Mouse (Mus musculus): ENCODE measurements at regions not wholly inside any gene's neighbourhood (a gene's known extent, or its start where the extent isn't known, plus 50 kb on each side); places are given as distances from the start of the nearest gene placed in this dataset.
A peak's percentile ranks its signal among the peaks of the same experiment; 100 is the strongest.

DNA sequence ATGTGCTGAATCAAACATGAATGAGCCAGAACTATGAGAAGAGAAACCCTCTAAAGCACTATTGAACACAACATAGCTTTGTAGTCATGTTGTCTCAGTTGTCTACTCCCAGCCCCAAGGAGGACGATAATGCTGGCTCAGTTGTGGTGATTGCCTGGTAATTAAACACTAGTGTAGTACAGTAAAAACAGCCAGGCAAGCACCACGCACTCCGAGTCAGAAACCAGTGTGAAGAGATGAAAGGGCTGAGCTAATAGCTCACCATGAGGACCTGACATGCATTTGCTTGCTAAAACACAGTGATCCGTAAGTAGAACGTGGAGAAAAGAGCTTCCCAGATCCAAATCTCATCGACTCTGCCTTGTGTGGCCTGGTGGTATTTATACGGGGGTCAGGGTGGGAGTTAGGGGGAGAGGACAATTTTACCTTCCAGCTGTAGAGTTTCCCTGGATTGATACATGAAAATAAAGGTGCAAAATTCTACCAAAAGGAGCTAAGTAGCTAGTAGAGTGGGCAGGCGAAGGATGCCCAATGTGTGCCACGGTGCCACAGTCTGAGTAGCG, 80.0 kb upstream of the Otx2 start:
- no peak for DNase-seq (ENCODE audit: low read depth)

DNA sequence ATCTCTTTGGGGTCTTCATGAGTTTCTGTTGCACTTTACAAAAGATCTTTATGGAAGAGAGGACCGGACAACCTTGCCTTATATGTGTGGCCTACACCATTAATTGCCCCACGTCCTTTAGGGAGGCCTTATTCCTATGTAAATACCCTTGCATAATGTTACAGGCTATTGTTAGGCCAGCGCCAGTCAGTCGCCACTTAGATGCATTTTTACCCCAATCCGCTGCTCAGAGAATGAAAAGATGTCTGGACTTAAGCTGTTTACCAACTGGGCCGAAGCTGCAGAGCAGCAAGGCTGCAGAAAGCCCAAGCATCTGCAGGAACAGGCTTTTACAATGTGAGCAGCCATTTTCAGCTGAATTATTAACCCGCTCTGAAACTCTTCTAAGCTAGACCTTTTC, 79.5 kb upstream of the Otx2 start:
- no peak for DNase-seq (ENCODE audit: low read depth)

DNA sequence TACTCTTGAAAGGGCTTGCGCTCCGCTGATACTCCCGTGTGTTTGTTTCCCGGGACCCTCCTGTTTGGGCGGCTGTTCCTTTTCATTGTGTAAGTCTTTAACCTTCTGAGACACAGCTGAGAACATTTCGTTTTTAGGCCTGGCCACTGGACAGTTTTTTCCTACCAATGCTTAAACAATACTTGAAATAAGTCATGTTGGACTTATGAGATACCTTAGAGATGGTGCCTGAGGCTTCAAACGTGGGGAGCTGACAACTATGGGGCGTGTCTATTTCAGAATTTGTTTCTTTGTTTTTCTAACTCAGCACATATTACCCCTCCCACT, 78.9 kb upstream of the Otx2 start:
- DNase-seq (ENCODE audit: low read depth), result no peak

DNA sequence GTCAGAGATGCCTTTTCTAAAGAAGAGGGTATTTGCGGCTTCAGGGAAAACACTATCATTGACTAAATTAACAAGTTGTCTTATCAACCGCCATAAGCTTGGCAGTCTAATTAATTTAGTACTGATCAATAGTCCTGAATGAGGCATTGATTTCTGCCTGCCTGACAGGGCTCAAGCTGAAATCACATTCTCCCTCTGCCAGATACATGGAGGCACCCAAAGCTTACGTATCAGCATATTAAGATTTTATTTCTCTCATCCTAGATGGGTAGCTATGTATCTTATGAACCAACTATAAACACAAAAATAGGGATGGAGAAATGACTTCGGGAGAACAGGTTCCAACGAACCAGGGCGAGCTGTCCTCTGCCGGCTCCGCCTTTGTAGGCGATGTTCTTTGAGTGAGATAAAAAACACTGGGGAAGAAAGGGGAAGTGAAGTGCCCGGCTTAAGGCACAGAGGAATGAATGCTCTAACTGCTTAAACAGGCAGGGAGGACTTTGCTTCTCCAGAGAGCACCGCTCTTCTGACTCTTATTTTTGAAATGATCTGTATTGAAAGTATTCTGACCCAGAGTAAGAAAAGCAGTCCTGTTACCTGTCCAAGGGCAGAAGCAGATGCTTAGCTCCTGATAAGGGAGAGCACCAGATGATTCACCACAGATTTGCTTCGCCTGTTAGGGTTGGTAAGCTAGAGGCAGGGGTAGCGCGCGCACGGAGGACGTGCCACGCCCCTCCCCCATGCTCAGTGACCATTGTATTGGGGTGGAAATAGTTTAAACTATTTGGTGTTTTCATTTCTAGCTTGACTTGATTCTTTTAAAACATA, 78.3 kb upstream of the Otx2 start:
- DNase-seq (ENCODE audit: low read depth), result no peak

DNA sequence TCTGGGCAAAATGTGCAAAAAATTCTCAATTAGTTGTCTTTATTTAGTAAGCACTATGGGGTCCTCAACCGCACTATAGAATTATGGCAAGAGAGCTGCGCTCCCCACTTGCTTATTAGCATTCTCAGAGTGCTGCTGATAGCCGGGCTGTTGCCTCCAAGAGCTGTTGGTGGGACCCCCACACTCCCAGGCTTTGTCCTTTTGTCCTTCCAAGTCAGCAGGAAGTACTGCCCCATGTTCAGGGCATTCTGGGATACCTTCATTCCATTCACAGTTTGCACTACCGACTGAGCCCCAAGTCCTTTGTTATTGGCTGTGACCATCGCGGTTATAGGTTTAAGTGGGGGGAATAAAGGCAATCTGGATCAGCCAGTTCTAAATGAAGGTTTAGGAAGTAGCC, 77.4 kb upstream of the Otx2 start:
- no peak for DNase-seq (ENCODE audit: low read depth)

DNA sequence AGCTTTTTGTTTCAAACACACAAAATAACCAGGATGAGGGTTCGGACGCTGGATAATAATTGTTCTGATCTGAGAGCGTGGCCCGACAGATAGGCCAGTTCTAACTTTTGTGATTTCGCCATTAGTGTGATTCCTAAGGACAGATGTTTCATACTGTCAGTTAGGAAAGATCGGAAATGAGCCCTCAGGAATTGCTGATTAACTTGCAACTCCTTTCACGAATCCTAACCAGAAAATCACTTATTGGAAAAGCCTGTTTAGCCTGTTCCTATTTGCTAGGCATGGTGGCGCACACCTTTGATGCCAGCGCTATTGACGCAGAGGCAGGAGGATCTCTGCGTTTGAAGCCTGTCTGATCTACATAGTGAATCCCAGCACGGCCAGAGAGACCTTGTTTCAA, 75.4 kb upstream of the Otx2 start:
- no peak for DNase-seq (ENCODE audit: low read depth)

DNA sequence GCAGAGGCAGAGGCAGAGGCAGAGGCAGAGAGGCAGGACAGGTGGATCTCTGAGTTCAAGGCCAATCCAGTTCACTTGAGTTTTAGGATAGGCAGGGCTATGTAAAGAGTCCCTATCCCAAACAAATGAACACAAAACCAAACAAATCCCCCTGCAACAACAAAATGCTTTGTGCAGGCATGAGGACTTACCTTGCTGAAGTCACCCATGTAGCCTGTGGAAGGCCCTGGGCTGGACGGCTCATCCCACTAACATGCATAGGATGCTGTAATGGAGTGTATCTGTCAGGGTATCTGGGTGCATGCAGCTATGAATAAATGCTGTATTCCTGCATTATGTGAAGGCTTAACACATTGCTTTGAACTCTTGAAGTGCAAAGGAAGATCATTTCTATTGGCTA, 74.3 kb upstream of the Otx2 start:
- DNase-seq (ENCODE audit: low read depth), result no peak

DNA sequence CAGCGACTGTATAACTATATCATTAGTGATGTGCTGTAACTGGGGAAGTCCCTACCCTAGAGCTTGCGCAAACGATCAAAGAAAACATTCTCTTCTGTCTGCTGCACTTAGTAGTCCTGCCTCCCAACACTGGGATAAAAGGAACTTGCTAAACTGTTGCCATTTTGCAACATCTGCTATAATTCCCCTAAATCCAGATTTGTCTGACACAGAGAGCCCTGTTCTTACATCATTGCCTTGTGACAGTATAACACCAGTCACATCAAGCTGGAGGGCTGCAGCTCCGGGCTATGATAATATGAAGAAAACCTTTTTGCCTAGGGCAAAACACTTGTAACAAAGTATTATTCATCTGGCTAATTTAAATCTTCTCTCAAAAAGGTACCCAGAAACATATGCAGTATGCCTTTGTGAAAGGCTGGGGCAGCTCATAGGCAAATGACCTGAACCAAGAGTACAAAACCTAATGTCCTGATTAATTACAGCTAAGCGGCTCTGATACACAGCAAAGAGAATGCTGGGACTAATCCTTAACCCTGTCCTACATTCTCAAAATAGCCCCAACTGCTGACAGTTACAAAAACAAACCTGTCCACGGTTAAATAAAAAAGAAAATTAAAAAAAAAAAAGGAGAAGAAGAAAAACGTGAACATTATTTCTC, 67.5 kb upstream of the Otx2 start:
- DNase-seq (ENCODE audit: low read depth), result peak; percentile 33

DNA sequence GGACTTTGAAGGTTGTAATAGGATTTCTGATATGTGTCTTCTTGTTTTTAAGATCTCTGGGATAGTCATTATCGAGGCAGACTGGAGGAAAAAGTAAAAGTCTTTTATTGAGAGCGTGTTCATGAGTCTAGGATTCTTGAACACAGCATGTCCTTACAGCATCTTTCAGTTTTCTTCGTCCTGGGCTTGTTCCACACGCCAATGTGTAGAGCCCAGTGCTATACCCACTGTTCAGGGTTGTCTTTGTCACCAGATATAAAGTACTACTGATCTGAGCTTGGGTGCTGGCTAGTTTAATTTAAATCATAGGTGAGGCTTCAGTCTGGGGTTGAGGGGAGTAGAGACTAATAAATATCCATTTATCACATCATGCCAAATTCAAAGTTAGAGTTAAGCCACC, 65.5 kb upstream of the Otx2 start:
- DNase-seq (ENCODE audit: low read depth), result no peak

DNA sequence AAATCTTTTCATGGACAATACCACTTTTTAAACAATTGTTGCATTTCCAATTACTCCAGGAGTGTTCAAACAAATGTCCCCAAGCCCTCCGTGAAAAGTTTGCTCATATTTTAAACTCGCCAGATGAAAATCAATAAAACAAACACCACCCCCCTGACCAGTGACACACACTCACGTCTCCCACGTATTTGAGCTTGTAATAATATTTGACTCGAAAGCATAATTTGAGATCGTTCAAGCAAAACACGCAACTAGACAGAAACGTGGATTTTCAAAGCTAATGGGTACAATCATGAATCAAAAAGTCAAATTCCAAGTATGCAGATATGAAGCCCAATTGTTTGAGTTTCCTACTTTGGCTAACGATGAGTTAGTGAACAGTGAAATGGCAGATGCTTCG, 65.0 kb upstream of the Otx2 start:
- no peak for DNase-seq (ENCODE audit: low read depth)

DNA sequence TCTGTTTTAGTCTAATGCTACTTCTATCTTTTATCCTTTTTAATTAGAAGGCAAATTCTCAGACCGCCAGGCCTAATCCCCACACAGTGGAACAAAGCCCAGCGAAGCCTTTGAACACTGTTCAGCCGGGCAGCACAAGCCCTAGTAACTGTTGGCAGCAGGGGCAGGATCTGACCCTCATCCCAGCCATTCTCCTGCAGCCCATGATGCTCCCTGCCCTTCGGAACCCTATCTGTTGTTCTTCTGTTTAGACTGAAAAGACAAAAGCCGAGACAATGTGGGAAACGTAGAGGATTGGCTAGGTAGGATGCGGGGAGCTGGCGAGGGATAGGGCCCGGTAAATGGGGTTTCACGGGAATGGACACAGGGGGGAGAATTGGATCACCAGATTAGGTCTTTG, 64.6 kb upstream of the Otx2 start:
- DNase-seq (ENCODE audit: low read depth), result no peak

DNA sequence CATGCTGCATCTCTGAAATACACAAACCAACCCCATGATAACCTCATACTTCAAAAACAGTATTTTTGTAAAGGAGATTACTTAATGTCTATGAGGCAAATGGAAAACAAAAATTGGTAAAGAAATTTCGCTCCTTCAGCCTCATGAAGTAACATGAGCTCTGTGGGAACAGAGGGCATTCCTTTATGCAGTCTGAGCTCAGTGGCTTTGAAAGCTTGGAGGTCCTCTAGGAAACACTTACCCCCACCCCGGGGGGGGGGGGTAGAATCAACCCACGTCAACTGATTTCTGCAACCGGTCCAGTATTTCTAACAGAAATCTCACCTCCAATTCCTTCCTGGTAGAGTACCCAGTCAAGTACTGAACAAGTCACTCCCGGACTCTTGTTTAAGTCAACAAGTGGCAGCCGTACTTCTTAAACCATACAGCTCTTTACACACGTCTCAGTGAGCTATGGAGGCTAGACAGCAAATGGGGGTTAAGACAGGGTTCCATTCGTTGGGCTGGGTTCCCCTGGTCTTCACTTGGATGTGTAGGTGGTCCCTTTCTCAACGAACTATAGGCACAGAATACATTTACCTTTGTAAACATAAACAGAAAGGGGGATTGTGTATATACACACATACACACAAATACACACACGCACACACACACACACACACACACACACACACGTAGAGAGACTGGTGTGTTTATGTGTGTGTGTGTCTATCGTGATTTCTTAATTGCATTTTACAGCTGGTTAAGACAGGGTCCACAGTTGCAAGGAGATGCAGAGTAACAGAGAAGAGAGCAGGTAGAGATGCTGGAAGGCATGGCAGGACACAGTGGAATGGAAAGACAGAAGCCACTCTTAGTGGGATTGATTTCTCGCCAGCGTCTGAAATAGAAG, 63.6 kb upstream of the Otx2 start:
- no peak for DNase-seq (ENCODE audit: low read depth)

DNA sequence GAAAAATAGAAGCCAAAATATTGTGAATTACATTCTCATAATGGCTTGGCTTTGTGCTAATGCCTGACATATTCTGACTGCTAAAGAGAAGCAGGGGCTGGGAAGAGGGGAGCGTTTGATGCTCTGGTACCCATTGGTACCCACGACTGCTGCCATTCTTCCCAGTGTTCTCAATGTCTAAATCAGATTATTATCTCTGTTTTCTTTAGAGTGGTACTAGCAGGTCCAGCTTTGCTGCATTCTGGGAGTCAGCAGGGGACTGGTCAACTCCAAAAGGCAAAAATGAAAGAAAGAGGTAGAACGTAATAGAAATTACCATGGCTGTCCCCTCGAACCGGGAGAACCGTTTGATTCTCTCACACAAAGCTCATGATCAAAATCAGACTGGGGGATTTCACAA, 62.6 kb upstream of the Otx2 start:
- no peak for DNase-seq (ENCODE audit: low read depth)

DNA sequence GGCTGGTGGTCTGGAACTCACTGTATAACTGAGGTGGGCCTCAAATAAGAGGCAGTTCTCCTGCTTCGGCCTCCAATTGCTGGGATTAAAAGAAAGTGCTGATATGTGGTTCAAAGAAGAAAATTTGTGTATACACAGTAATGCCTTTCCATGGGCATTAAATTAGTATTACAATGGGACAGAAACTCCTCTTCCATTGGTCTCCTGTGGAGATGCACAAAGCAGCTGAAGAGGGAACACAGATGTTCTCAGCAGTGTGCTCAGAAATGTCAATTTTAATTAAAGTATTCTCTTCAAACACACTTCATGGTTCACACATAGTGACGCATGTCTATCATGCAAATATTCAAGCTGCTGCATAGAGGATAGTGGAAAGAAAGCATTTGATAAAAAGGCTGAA, 56.4 kb upstream of the Otx2 start:
- no peak for DNase-seq (ENCODE audit: low read depth)

Measured in gonadal fat pad, adult 2 months (tissue).